Mouse (Mus musculus): Measurements from ENCODE around the gene Gtf2ird2.

GRCm38 (mm10) chr5:134182172-134182571 lies 1.6 kb upstream of the Gtf2ird2 start:
- TF ChIP-seq CTCF (IDR thresholded peaks at IDR 0.05) (no peak), EP300 (IDR thresholded peaks at IDR 0.05) (no peak)

All from lung, postnatal 0 days (tissue).